Mouse (Mus musculus) thymus, adult 2 months (tissue): Measurements from ENCODE around the gene Mrap2. TPM values are rescaled to one million over a fixed set of nuclear protein-coding genes. Genes with fewer than 3 reads are reported as not detected.

Source experiments
- DNase-seq: peaks from one replicate; pipeline ENCODE4 v3.0.0; 2021
- H3K27ac ChIP-seq: fragments of 200-500 bp; 2 replicates; pipeline ENCODE4 v1.5.1; 2012; ENCODE audit warnings: low read length, control low read depth; ENCODE audit not compliant: control insufficient read depth, insufficient read depth
- H3K27me3 ChIP-seq: fragments of 200-500 bp; 2 replicates; pipeline ENCODE4 v1.6.1; 2012; ENCODE audit warnings: mild to moderate bottlenecking, low read length, moderate library complexity, mixed read lengths; ENCODE audit not compliant: control insufficient read depth, insufficient read depth
- H3K36me3 ChIP-seq: fragments of 200-500 bp; 2 replicates; pipeline ENCODE4 v1.6.1; 2012; ENCODE audit warnings: mild to moderate bottlenecking, low read length, moderate library complexity; ENCODE audit not compliant: control insufficient read depth, insufficient read depth
- H3K4me1 ChIP-seq: fragments of 200-500 bp; replicated peaks from 2 replicates; pipeline ENCODE4 v1.6.1; 2012; ENCODE audit warnings: low read length; ENCODE audit not compliant: control insufficient read depth, insufficient read depth
- H3K4me3 ChIP-seq: fragments of 200-500 bp; 2 replicates; pipeline ENCODE4 v1.5.1; 2012; ENCODE audit warnings: mild to moderate bottlenecking, low read length, control low read depth, moderate library complexity; ENCODE audit not compliant: control insufficient read depth, insufficient read depth
- CTCF ChIP-seq: fragments of 200-500 bp; IDR thresholded peaks from 2 replicates; pipeline ENCODE4 v1.5.1; 2012; ENCODE audit warnings: mild to moderate bottlenecking, control low read depth, low read length, moderate library complexity, borderline replicate concordance; ENCODE audit not compliant: control insufficient read depth, poor library complexity, insufficient read depth; ENCODE audit errors: extremely low read depth
- POLR2A ChIP-seq: fragments of 200-500 bp; IDR thresholded peaks from 2 replicates; pipeline ENCODE4 v1.6.1; 2012; ENCODE audit warnings: mild to moderate bottlenecking, low read length, control low read depth, moderate library complexity; ENCODE audit not compliant: control insufficient read depth, poor library complexity, insufficient read depth; ENCODE audit errors: extremely low read depth
- WGBS: fragments of 180-500 bp; shearing (Covaris S2); methylation state at CpG from one replicate; pipeline ENCODE4 v1.1.7; 2018; 5-methylcytosine and 5-hydroxymethylcytosine counted together
- polyA plus RNA-seq: library from polyadenylated mRNA; depleted of rRNA; stranded (reverse); fragments of >200 nt; gene quantifications from 2 replicates; pipeline ENCODE4 v1.2.3, GENCODE M21; 2012; rRNA removed

The Mrap2 gene
- polyA plus RNA-seq, 1 experiment, result 0.04 TPM

DNA sequence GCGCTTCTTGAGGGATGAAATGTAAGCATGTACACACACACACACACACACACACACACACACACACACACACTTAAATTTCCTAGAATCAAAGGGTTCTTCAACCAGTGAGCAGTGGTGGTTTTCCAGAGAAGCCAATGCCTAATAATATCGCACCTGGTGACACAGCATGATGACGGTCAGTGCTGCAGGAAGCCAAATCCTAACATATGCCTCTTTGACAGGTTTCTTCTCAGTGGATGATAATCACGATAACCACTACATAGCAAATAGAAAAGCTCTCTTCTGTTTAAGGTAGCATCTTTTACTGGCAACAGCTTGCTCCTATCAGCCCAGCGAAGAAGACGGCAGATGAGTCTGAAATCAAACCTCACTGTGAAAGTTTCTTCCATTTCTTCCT lies 53.9 kb downstream of the Mrap2 start:
- DNase-seq, result no peak
- Histone ChIP-seq H3K27ac (no peak overlapping the region), H3K4me3 (no peak overlapping the region), H3K27me3 (no peaks in the 10 kb centered on the region), H3K4me1 (no peaks in the 10 kb centered on the region), H3K36me3 (peaks cover 11% of the 10 kb centered on the region)
- TF ChIP-seq CTCF (no peak), POLR2A (no peak)
- 96% methylated on average over 6 of the region's 6 CpGs for WGBS

DNA sequence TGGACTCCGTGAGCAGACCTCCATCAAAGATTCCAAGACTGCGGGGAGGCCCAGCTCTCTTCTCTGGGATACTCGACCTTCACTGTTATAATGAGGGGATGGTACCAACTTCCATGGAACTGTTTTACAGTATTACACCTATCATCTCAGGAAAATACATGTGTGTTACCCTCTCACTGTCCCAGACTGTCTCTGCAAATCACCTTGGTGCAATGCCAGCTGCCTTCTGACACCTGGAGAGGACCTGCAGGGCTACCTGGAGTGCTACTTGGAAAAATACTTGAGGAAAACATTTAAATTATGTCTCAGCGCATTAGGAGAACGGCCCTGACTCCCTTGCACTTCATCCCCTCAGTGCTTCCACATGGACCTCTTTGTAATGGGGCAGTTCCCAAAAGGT lies 56.3 kb downstream of the Mrap2 start:
- TF ChIP-seq POLR2A, result no peak
- no peak for TF ChIP-seq CTCF
- Histone ChIP-seq H3K4me3 (no peak overlapping the region), H3K36me3 (peaks cover 16% of the 10 kb centered on the region), H3K27me3 (no peaks in the 10 kb centered on the region), H3K4me1 (no peaks in the 10 kb centered on the region), H3K27ac (no peak overlapping the region)
- 95% methylated on average over 5 of the region's 5 CpGs for WGBS
- DNase-seq, result no peak

DNA sequence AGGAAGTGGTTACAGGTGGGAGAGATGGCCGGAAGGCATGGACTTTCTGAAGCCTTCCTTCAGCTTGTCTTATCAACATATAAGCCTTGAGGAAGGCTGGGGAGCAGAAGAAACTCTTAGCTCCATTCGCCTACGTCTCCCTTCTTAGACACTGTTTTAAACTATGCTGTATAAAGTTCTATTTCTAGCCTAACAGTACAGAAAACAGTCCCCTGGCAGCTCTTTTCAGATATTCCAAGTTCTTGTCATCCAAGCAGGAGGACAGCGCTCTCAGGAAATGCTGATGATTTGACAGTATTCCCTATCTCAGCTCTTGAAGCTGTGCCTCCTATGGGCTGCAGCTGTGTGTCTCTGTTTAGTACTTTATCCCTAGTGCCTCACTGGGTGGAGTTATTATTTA lies 56.8 kb downstream of the Mrap2 start:
- H3K27me3 ChIP-seq, result no peaks in the 10 kb centered on the region
- no peak overlapping the region for H3K4me3 ChIP-seq
- 96% methylated on average over 4 of the region's 4 CpGs for WGBS
- peaks cover 16% of the 10 kb centered on the region for H3K36me3 ChIP-seq
- TF ChIP-seq POLR2A, result no peak
- TF ChIP-seq CTCF, result no peak
- no peak for DNase-seq
- no peaks in the 10 kb centered on the region for H3K4me1 ChIP-seq
- H3K27ac ChIP-seq, result no peak overlapping the region

DNA sequence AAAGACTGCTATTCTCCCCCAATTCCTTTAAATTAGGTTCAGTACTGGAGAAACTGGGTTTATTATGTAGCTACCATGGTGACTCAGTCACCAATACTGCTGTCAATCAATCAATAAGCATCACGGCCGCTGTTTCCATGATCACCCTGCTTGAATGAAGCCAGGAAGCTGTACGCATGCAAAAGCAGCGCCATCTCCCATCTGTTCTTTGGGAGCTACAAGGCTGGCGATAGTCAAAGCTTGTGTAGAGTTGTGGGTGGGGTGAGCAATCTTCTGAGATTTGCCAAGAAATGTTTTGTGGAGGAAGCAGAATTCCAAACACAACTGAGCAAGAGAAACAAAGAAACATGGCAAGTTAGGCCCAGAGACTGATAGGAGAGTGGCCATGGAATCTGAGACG lies 58.3 kb downstream of the Mrap2 start:
- no peak overlapping the region for H3K27ac ChIP-seq
- no peaks in the 10 kb centered on the region for H3K27me3 ChIP-seq
- H3K36me3 ChIP-seq, result peaks cover 12% of the 10 kb centered on the region
- TF ChIP-seq CTCF (no peak), POLR2A (no peak)
- 95% methylated on average over 6 of the region's 6 CpGs for WGBS
- H3K4me1 ChIP-seq, result no peaks in the 10 kb centered on the region
- H3K4me3 ChIP-seq, result no peak overlapping the region
- DNase-seq, result no peak

DNA sequence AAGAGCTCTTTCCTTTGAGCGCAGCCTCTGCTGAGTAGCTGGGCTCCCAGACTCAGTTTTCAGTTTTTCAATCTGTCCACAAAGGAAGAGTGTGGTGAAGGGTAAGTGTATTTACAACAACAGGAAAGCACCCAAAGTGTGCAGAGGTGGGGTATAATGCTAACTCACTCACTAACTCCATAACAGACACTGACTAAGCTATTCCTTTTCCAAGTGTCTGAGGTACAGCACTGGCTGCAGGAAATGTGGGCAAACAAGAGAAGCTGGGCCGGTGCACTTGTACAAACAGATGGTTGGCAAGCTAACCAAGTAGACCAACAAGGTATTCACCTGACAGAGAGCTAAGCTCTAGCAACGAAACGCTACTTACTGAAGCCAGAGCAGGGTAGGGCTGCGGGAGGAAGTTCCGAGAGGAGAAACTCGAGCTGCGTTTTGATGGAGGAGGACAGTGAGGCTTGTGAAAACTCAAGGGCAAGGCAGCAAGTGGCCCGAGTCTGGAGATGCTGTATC lies 66.8 kb downstream of the Mrap2 start:
- no peak for DNase-seq
- Histone ChIP-seq H3K27ac (no peak overlapping the region), H3K27me3 (no peaks in the 10 kb centered on the region), H3K4me3 (no peak overlapping the region), H3K4me1 (no peaks in the 10 kb centered on the region), H3K36me3 (peaks cover 6% of the 10 kb centered on the region)
- 88% methylated on average over 9 of the region's 9 CpGs for WGBS
- TF ChIP-seq POLR2A (no peak), CTCF (no peak)

DNA sequence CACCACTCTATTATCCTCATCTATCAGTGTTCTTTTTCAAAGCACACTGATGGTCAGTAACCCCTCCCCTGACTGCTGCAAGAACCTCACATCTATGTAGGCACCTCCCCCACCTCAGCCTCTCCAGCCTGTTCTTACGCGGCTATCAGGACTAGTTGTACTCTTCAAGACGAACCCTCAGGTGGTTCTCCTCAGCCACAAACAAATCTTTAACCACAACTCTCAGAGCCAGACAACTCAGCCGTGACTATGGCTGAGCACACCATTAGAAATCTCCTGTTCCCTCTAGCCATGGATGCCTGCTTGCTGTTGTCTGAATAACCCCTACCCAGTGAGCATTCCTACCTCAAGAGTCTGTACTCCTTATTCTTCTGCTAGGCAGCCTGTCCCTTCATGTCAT lies 69.1 kb downstream of the Mrap2 start:
- Histone ChIP-seq H3K4me3 (no peak overlapping the region), H3K27me3 (no peaks in the 10 kb centered on the region), H3K36me3 (peaks cover 6% of the 10 kb centered on the region), H3K4me1 (no peaks in the 10 kb centered on the region), H3K27ac (no peak overlapping the region)
- DNase-seq, result no peak
- 79% methylated on average over 4 of the region's 4 CpGs for WGBS
- no peak for TF ChIP-seq POLR2A
- TF ChIP-seq CTCF, result no peak

Other genes with a start within 250 kb of the Mrap2 start
- 0.78 and 0.99 TPM in 2 replicates for gene Ripply2, start 128.8 kb upstream of the Mrap2 start, polyA plus RNA-seq
- 8.5 and 8.6 TPM in 2 replicates for gene Cyb5r4, start 122.3 kb upstream of the Mrap2 start, polyA plus RNA-seq
- 2.1 TPM in 2 replicates for gene Cep162, start 111.2 kb downstream of the Mrap2 start, polyA plus RNA-seq